Mouse (Mus musculus) lung, adult 2 months (tissue): Measurements from ENCODE around the gene Ptger3.

Source experiments
- CTCF ChIP-seq: fragments of 200-500 bp; IDR thresholded peaks from 2 replicates; pipeline ENCODE4 v1.5.1; 2011; ENCODE audit warnings: mild to moderate bottlenecking, low read length, control low read depth; ENCODE audit not compliant: insufficient read depth
- POLR2A ChIP-seq: fragments of 200-500 bp; IDR thresholded peaks from 2 replicates; pipeline ENCODE4 v1.6.1; 2011; ENCODE audit warnings: low read depth, mild to moderate bottlenecking, control low read depth, low read length, borderline replicate concordance; ENCODE audit errors: extremely low read depth

DNA sequence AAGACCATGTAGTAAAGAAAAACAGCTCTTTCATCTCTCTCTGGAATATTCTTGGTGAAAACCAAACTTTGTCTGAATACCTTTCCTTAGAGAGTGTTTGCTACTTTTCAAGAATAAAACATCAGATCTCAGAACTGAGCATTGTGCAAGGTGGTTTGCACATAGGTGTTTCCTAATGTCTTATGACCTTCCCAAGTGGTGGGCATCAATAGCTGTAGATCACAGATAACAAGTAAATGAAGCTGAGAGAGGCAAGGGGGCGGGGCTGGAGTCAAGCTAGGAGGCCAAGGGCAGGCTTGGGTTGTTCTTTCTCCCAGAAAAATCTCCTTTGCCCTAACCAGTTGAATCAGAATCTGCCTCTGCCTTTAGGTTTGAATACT, 9.6 kb downstream of the Ptger3 start:
- TF ChIP-seq POLR2A (no peak), CTCF (no peak)
